Mouse (Mus musculus) MEL (cell line): ENCODE data around the gene Tmpo. TPM values are rescaled to one million over a fixed set of nuclear protein-coding genes. Genes with fewer than 3 reads are reported as not detected.

Experiments used
- DNase-seq: peaks from one replicate; pipeline ENCODE4 v3.0.0; 2011; ENCODE audit warnings: low read depth, low spot score
- H3K27ac ChIP-seq: 2 replicates; pipeline ENCODE4 v1.5.1; 2012; ENCODE audit warnings: low read depth, mild to moderate bottlenecking, control low read depth, low read length, moderate library complexity; ENCODE audit not compliant: control insufficient read depth
- H3K27me3 ChIP-seq, 2 experiments: fragments of 150-350 bp in 1 of 2; sonication (generic) in 1 of 2; 2 replicates each; pipeline ENCODE4 v1.6.1; 2012; ENCODE audit warnings: low read length in 2 of 2, mild to moderate bottlenecking in 2 of 2, improper control_type of control experiment in 1 of 2, moderate library complexity in 1 of 2; ENCODE audit not compliant: insufficient read depth in 2 of 2, control insufficient read depth in 1 of 2
- H3K36me3 ChIP-seq, 2 experiments: 2 replicates each; pipeline ENCODE4 v1.6.1; 2012 to 2014; ENCODE audit warnings: low read length in 2 of 2, improper control_type of control experiment in 1 of 2, inconsistent platforms in 1 of 2, mild to moderate bottlenecking in 1 of 2; ENCODE audit not compliant: insufficient read depth in 2 of 2, control insufficient read depth in 1 of 2
- H3K4me1 ChIP-seq, 2 experiments: fragments of 150-350 bp in 1 of 2; sonication (generic) in 1 of 2; 2 replicates each; pipeline ENCODE4 v1.6.1; 2012; ENCODE audit warnings: low read length in 2 of 2, improper control_type of control experiment in 1 of 2, mild to moderate bottlenecking in 1 of 2; ENCODE audit not compliant: insufficient read depth in 2 of 2, control insufficient read depth in 1 of 2
- H3K4me3 ChIP-seq, 2 experiments: fragments of 150-350 bp in 1 of 2; sonication (generic) in 1 of 2; 2 replicates each; pipeline ENCODE4 v1.5.1; 2012; ENCODE audit warnings: low read depth in 2 of 2, low read length in 2 of 2, mild to moderate bottlenecking in 2 of 2, moderate library complexity in 2 of 2, control low read depth in 1 of 2, improper control_type of control experiment in 1 of 2; ENCODE audit not compliant: control insufficient read depth in 1 of 2, insufficient read depth in 1 of 2
- H3K79me2 ChIP-seq: 2 replicates; pipeline ENCODE4 v1.6.1; 2012; ENCODE audit warnings: mild to moderate bottlenecking, low read length, moderate library complexity; ENCODE audit not compliant: control insufficient read depth, poor library complexity, insufficient read depth
- H3K9ac ChIP-seq: 2 replicates; pipeline ENCODE4 v1.6.1; 2012; ENCODE audit warnings: low read depth, mild to moderate bottlenecking, control low read depth, low read length, moderate library complexity; ENCODE audit not compliant: control insufficient read depth, poor library complexity, severe bottlenecking
- H3K9me3 ChIP-seq: fragments of 150-350 bp; sonication (generic); replicated peaks from 2 replicates; pipeline ENCODE4 v1.6.1; 2012; ENCODE audit warnings: mild to moderate bottlenecking, low read length, improper control_type of control experiment, moderate library complexity; ENCODE audit not compliant: insufficient read depth
- BHLHE40 ChIP-seq: IDR thresholded peaks from 2 replicates; pipeline ENCODE4 v1.6.1; 2012; ENCODE audit warnings: low read depth, mild to moderate bottlenecking, inconsistent platforms, low read length, improper control_type of control experiment, borderline replicate concordance
- CHD1 ChIP-seq: IDR thresholded peaks from 2 replicates; pipeline ENCODE4 v1.6.1; 2012; ENCODE audit warnings: low read depth, mild to moderate bottlenecking, inconsistent platforms, low read length, improper control_type of control experiment
- CTCF ChIP-seq, 3 experiments: IDR thresholded peaks in 2 of 3; conservative IDR thresholded peaks in 1 of 3; 2 replicates each; pipeline ENCODE4 v1.5.1; 2011 to 2012; ENCODE audit warnings: low read length in 3 of 3, low read depth in 2 of 3, mild to moderate bottlenecking in 2 of 3, improper control_type of control experiment in 1 of 3, inconsistent platforms in 1 of 3, mixed read lengths in 1 of 3, moderate library complexity in 1 of 3; ENCODE audit not compliant: control insufficient read depth in 1 of 3, insufficient read depth in 1 of 3, poor library complexity in 1 of 3, severe bottlenecking in 1 of 3
- E2F4 ChIP-seq: IDR thresholded peaks from 2 replicates; pipeline ENCODE4 v1.6.1; 2011; ENCODE audit warnings: low read depth, low read length, improper control_type of control experiment, borderline replicate concordance
- ELF1 ChIP-seq: IDR thresholded peaks from 2 replicates; pipeline ENCODE4 v1.6.1; 2014; ENCODE audit warnings: low read depth, mild to moderate bottlenecking, inconsistent platforms, low read length, improper control_type of control experiment, moderate library complexity
- ETS1 ChIP-seq: IDR thresholded peaks from 2 replicates; pipeline ENCODE4 v1.6.1; 2012; ENCODE audit warnings: low read depth, mild to moderate bottlenecking, inconsistent platforms, low read length, improper control_type of control experiment, moderate library complexity
- HCFC1 ChIP-seq: IDR thresholded peaks from 2 replicates; pipeline ENCODE4 v1.6.1; 2012; ENCODE audit warnings: low read depth, mild to moderate bottlenecking, inconsistent platforms, low read length, improper control_type of control experiment, moderate library complexity
- JUND ChIP-seq: IDR thresholded peaks from 2 replicates; pipeline ENCODE4 v1.6.1; 2011; ENCODE audit warnings: low read depth, mild to moderate bottlenecking, improper control_type of control experiment, low read length
- MYC ChIP-seq: IDR thresholded peaks from 2 replicates; pipeline ENCODE4 v1.6.1; 2011; ENCODE audit warnings: low read depth, mild to moderate bottlenecking, low read length, improper control_type of control experiment, moderate library complexity
- NRF1 ChIP-seq: IDR thresholded peaks from 2 replicates; pipeline ENCODE4 v1.6.1; 2014; ENCODE audit warnings: low read depth, mild to moderate bottlenecking, inconsistent platforms, low read length, improper control_type of control experiment, moderate library complexity; ENCODE audit not compliant: poor library complexity, insufficient read depth, severe bottlenecking
- POLR2AphosphoS5 ChIP-seq: IDR thresholded peaks from 2 replicates; pipeline ENCODE4 v1.6.1; 2012; ENCODE audit warnings: low read depth, borderline replicate concordance, mild to moderate bottlenecking, inconsistent platforms, low read length, moderate library complexity, mixed read lengths
- RAD21 ChIP-seq: IDR thresholded peaks from 2 replicates; pipeline ENCODE4 v1.6.1; 2011; ENCODE audit warnings: mild to moderate bottlenecking, low read depth, low read length, improper control_type of control experiment
- RCOR1 ChIP-seq: IDR thresholded peaks from 2 replicates; pipeline ENCODE4 v1.6.1; 2012; ENCODE audit warnings: low read depth, mild to moderate bottlenecking, inconsistent platforms, low read length, improper control_type of control experiment
- SIN3A ChIP-seq: IDR thresholded peaks from 2 replicates; pipeline ENCODE4 v1.6.1; 2012; ENCODE audit warnings: low read length, improper control_type of control experiment, inconsistent platforms
- ZKSCAN1 ChIP-seq: IDR thresholded peaks from 2 replicates; pipeline ENCODE4 v1.6.1; 2012; ENCODE audit warnings: low read depth, mild to moderate bottlenecking, inconsistent platforms, low read length, improper control_type of control experiment, moderate library complexity
- ZMIZ1 ChIP-seq: IDR thresholded peaks from 2 replicates; pipeline ENCODE4 v1.6.1; 2012; ENCODE audit warnings: low read depth, mild to moderate bottlenecking, inconsistent platforms, low read length, improper control_type of control experiment, moderate library complexity
- polyA plus RNA-seq, 2 experiments: library from polyadenylated mRNA; stranded (reverse) in 1 of 2; unstranded in 1 of 2; fragments of >175 nt in 1 of 2; fragments of >200 nt in 1 of 2; gene quantifications; 2 replicates each; pipeline versions ENCODE4 v1.2.1 to v1.2.4; 2012; ENCODE audit warnings: low replicate concordance in 2 of 2, low read depth in 1 of 2; ENCODE audit not compliant: insufficient read length in 2 of 2, insufficient read depth in 1 of 2, missing spikeins in 1 of 2
- total RNA-seq: library from RNA; depleted of rRNA; stranded (reverse); fragments of 300-350 nt; gene quantifications from 2 replicates; pipeline ENCODE4 v1.2.3, GENCODE M21; 2012

Gene Tmpo
- total and polyA plus RNA-seq, 3 experiments = 211 to 219 (median 215) TPM

DNA sequence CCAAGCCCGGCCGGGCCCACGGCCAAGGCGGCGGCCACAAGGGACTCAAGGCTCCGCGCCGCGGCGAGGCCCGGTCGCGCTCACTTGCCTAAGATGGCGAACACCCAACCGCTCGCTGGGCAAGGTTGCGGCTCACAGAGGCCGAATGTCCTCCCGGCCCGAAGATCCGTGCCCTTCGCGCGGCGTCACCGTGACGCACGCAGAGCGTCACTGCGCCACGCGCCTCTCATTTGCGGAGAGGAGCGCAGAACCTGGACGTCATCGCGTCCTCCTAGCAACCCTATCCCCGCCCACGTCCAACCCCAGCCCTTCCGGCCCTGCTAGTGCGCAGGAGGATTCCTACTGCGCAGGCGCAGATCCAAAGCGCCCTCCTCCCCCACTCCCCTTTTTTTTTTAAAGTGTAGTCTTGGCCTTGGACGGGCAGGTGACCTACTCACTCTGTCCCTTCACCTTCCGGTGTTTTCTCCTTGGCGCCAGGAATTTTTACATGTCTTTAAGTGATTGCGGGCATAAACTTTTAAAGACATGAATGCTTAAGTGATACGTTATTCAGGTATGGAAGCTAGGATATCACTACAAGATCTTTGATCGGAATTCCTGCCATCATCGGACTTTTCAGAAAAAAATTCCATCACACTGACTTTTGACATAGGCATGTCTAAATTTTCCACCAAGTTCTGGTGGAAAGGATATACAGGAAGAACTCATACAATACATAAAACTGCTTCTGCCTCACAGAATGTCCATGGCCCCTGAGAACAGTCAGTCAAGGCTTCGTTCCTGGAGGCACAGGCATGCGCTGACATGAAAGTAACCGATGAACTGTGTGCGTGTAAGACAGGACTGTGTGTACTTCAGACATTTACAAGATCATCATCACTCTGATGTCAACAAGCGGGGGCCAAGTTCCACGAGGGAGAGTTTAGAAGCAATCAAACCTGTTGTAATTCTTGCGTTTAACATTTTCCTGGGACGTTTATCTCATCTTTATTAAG lies 57.0 kb downstream of the Tmpo start, which contains the start of gene Slc25a3 (continued):
- TF ChIP-seq MYC = peak; percentile 44; the same call in 1 of the 2 replicates
- peak; percentile 78 for TF ChIP-seq SIN3A
- peak; percentile 97 for TF ChIP-seq ZMIZ1
- TF ChIP-seq RCOR1 = no peak
- no peak for TF ChIP-seq RAD21
- no peak for TF ChIP-seq E2F4
- 0 out of 2 replicates have a peak, but pooled peaks have one; percentile 60 for TF ChIP-seq POLR2AphosphoS5
- no peak for TF ChIP-seq ZKSCAN1
- peak; percentile 93; the same call in 1 of the 2 replicates for TF ChIP-seq CHD1
- TF ChIP-seq ETS1 = peak; percentile 51; the same call in 1 of the 2 replicates
- TF ChIP-seq JUND = no peak
- peak; percentile 84 for TF ChIP-seq ELF1
- TF ChIP-seq CTCF (IDR thresholded peaks at IDR 0.05 in 2 of 3, conservative IDR thresholded peaks at IDR 0.05 in 1 of 3; ENCODE audit: control insufficient read depth in 1 of 3, insufficient read depth in 1 of 3, low read depth in 2 of 3, low read length in 3 of 3, poor library complexity in 1 of 3, severe bottlenecking in 1 of 3) = 0 out of 6 replicates have a peak, but pooled peaks of 1 of the 3 experiments have one; percentile 0
- peak; percentile 90 for TF ChIP-seq HCFC1
- TF ChIP-seq NRF1 = peak; percentile 81
- TF ChIP-seq BHLHE40 = peak; percentile 60; the same call in 1 of the 2 replicates

DNA sequence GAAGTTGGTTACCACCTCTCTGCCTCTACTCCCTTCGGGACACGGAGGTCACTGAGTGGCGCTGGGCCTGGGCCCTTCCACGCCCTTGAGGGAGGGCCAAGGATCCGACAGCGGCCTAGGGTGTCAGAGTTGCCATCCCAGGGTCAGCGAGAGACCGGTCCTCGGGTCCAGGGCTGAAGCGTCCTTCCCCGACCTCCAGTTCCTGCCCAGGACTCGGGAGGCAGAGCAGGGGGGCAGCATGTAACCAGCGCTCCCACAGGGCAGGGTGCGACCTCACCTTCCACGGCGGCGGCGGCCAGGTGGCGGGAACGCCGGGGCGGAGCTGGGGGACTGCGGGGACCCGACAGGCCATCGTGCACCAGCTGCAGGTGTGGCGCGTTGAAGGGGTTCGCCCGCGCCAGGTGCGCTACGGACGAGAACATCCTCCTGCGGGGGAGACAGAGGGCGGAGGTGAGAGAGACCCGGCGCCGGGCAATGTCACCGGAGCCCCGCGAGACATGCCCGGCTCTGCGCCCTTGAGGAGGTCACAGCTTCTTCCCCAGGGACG lies 57.8 kb downstream of the Tmpo start:
- Histone ChIP-seq H3K9me3 (no peaks in the 10 kb centered on the region), H3K9ac (peak overlapping the region; percentile 90), H3K79me2 (peaks cover 22% of the 10 kb centered on the region), H3K27me3 (no peaks in the 10 kb centered on the region), H3K4me1 (peaks cover 12 to 17% of the 10 kb centered on the region in 2 experiments), H3K36me3 (peaks cover 28 to 38% of the 10 kb centered on the region in 2 experiments), H3K4me3 (peak overlapping the region; percentile 67 to 81), H3K27ac (peak overlapping the region; percentile 43)
- TF ChIP-seq CHD1 (0 out of 2 replicates have a peak, but pooled peaks have one; percentile 4), ZKSCAN1 (no peak)
- peak; percentile 49 for DNase-seq
